Mouse (Mus musculus) mesoderm, embryonic 11.5 days (tissue): ENCODE measurements at regions not wholly inside any gene's neighbourhood (a gene's known extent, or its start where the extent isn't known, plus 50 kb on each side); places are given as distances from the start of the nearest gene placed in this dataset.

Source experiments
- DNase-seq: peaks from one replicate; pipeline ENCODE4 v3.0.0-alpha.2; 2012; ENCODE audit warnings: low read depth, low spot score

- no peak for DNase-seq
Observed at GRCm38 (mm10) chr6:50915166-50916030, 261.2 kb upstream of the Npvf start.

- no peak for DNase-seq
Observed at GRCm38 (mm10) chr6:50918248-50918647, 264.0 kb upstream of the Npvf start.

- DNase-seq = no peak
Observed at GRCm38 (mm10) chr6:50922235-50922634, 268.0 kb upstream of the Npvf start.

- no peak for DNase-seq
Observed at GRCm38 (mm10) chr6:50924571-50924970, 270.3 kb upstream of the Npvf start.

GRCm38 (mm10) chr6:50924998-50925397 lies 270.8 kb upstream of the Npvf start:
- peak; percentile 38 for DNase-seq

GRCm38 (mm10) chr6:50926313-50926712 lies 272.1 kb upstream of the Npvf start:
- DNase-seq = no peak

- DNase-seq = no peak
Observed at GRCm38 (mm10) chr6:50929503-50929902, 275.3 kb upstream of the Npvf start.

- DNase-seq = no peak
Observed at GRCm38 (mm10) chr6:50933510-50933909, 279.3 kb upstream of the Npvf start.

- no peak for DNase-seq
Observed at GRCm38 (mm10) chr6:50934245-50934644, 280.0 kb upstream of the Npvf start.

GRCm38 (mm10) chr6:50936306-50936705 lies 282.1 kb upstream of the Npvf start:
- DNase-seq = no peak

GRCm38 (mm10) chr6:50937094-50937493 lies 282.9 kb upstream of the Npvf start:
- peak; percentile 81 for DNase-seq

- DNase-seq = peak; percentile 68
Observed at GRCm38 (mm10) chr6:50938879-50939278, 284.6 kb upstream of the Npvf start.

GRCm38 (mm10) chr6:50939440-50939839 lies 285.2 kb upstream of the Npvf start:
- peak; percentile 43 for DNase-seq

GRCm38 (mm10) chr6:50940118-50940517 lies 285.9 kb upstream of the Npvf start:
- DNase-seq = no peak

GRCm38 (mm10) chr6:50940641-50941398 lies 286.6 kb upstream of the Npvf start:
- no peak for DNase-seq

GRCm38 (mm10) chr6:50942696-50943095 lies 288.5 kb upstream of the Npvf start:
- DNase-seq = no peak

- DNase-seq = no peak
Observed at GRCm38 (mm10) chr6:50948061-50948460, 293.8 kb upstream of the Npvf start.

GRCm38 (mm10) chr6:50949361-50949760 lies 295.1 kb upstream of the Npvf start:
- no peak for DNase-seq

- peak; percentile 72 for DNase-seq
Observed at GRCm38 (mm10) chr6:50949883-50950583, 295.8 kb upstream of the Npvf start.

- no peak for DNase-seq
Observed at GRCm38 (mm10) chr6:50957328-50957900, 303.2 kb upstream of the Npvf start.

GRCm38 (mm10) chr6:50960341-50960740 lies 306.1 kb upstream of the Npvf start:
- no peak for DNase-seq

GRCm38 (mm10) chr6:50961592-50961991 lies 307.4 kb upstream of the Npvf start:
- DNase-seq = no peak
